Mouse (Mus musculus): ENCODE data around the gene Gm42742.

Gene Gm42742

DNA sequence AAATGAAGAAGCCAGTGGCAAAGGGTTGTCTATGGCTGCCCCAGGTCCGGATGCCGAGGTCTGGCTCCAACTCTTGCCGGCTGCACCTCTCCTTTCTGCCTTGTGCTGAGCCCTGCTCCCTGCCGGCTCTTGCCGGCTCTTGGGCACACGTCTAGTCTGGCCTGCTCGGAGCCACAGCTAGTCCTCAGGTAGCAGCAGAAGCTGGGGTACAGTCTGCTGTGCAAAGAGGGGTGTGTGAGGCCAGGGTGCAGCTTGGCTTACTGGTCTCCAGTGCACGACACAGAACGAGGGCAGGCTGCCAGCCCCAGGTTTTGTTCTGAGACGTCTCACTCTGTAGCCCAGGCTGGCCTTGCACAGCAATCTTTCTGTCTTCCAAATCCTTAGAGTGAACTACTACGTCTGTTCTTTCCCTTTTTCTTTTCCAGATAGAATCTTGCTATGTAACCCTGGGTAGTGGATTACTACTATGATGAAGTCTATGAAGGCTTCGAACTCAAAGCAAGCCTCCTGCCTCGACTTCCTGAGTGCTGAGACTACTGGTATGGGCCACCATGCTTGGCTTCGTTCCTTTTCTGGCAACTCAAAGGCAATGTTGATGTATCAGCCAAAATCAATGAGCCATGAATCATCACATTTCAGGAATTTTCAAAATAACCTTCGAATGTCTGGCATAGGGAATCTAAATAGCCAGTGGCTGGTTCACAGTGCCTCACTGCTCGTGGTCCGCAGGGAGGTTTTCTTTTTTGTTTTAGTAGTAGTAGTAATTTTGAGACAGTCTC lies 11.4 kb downstream of the Gm42742 start:
- in situ Hi-C loops (cut with MboI; ENCODE audit: low pct_unique_long_range_greater_than_20kb in 1 of 2, low sequenced_read_pairs in 2 of 2, unreplicated experiment in 1 of 2), result no loop called here

DNA sequence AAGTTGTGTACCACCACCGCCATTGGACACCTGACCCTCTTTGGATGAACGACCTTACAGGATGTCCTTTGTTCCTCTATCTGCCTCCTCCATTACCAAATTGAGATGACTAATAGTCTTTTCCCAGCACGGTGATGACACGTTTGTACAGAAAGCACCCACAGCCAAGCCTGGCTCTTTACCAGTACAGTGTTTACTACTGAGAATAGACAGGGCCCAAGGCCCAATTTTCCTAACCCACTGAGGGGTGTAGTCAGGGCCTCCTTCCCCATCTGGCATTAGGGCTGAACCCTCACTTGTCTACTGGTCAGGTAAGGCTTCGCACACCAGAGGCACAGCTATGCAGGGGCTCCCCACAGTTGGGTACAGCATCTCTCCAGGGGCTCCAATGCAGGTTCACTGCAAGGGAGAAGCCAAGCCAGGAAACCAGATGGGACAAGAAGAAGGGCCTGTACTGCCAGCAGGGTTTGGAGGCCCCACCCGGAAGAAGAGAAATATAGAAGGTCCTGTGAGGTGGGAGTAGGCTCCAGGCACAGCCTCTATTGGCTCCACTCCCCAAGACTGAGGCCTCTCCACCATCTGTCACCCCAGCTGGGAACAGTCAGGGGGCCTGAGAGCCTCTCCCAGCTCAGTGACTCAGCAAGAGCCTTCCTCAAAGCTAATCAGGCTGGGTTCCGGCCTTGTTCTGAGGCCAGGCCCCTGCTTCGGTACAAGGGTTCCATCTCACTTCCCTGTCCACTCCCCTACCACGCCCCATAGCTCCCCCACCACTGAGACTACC lies 12.5 kb downstream of the Gm42742 start:
- in situ Hi-C loops (cut with MboI; ENCODE audit: low pct_unique_long_range_greater_than_20kb in 1 of 2, low sequenced_read_pairs in 2 of 2, unreplicated experiment in 1 of 2), result no loop called here

DNA sequence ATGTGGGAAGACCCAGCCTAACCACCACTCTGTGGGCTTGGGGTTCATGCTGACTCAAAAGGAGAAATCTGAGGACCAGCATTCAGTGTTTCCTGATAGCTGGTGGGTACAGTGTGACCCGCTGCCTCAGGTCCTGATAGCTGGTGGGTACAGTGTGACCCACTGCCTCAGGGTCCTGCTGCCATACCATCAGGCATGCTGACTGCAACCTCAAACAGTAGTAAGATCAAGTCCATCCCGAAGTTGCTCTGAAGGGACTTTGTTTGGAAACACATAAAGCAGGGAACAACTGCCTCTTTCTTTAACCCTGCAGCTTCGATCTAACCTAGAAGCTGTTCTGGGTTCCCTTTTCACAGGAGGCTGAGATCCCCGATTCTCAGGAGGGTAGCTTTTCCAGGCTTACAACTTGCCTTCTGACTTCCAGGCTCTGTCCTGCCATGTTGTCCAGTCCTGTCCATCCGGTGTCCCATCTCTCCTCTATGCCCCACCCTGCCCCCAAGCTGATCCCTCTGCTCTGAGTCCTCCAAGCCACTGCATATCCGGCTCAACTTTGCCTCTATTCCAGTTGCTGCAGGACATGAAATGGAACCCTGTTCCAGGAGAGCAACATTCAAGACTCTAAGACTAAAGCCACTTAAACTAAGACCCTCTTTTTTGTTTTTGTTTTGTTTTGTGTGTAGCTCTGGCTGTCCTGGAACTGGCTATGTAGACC lies 13.4 kb downstream of the Gm42742 start:
- in situ Hi-C loops (cut with MboI; ENCODE audit: low pct_unique_long_range_greater_than_20kb in 1 of 2, low sequenced_read_pairs in 2 of 2, unreplicated experiment in 1 of 2), result no loop called here

DNA sequence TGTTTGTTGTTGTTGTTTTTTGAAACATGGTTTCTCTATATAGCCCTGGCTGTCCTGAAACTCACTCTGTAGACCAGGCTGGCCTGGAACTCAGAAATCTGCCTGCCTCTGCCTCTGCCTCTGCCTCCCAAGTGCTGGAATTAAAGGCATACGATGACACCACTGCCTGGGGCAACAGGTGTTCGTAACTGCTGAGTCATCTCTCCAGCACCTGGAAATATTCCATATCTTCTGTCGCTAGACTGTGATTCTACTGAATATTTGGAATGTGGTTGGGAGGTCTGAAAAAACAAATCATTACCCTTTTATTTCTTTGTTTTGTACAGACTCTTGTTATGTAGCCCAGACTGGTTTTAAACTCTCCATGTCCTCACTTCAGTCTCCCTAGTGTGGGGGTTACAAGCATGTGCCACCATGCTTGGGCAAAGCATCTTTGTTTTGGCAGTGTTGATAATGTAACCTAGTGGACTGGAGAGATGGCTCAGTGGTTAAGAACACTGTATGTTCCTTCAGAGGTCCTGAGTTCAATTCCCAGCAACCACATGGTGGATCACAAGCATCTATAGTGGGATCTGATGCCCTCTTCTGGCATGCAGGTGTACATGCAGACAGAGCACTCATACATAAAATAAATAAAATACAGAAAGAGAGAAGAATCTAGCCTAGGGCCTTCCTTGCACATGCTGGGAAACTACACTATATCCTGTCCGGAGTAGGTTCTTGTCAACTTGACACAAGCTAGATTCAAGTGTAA lies 16.6 kb downstream of the Gm42742 start:
- in situ Hi-C loops (cut with MboI; ENCODE audit: low pct_unique_long_range_greater_than_20kb in 1 of 2, low sequenced_read_pairs in 2 of 2, unreplicated experiment in 1 of 2), result no loop called here

DNA sequence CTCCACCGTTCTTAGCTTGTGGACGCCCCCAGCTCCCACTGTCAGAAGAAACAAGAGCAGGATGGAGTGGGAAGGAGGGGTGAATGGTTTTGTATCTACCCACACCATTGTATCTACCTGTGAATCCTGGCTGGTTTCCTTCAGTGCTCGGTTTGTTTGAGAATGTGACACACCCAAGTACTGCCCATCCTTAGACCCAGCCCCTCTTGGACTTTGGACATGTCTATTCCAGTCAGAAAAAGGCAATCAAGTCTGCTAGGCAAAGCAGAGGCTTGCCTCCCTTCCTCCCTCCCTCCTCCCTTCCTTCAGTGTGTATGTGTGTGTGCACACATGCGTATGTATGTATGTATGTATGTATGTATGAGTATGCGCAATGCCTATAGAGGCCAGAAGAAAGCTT lies 17.3 kb downstream of the Gm42742 start:
- in situ Hi-C loops (cut with MboI; ENCODE audit: low pct_unique_long_range_greater_than_20kb in 1 of 2, low sequenced_read_pairs in 2 of 2, unreplicated experiment in 1 of 2), result no loop called here

DNA sequence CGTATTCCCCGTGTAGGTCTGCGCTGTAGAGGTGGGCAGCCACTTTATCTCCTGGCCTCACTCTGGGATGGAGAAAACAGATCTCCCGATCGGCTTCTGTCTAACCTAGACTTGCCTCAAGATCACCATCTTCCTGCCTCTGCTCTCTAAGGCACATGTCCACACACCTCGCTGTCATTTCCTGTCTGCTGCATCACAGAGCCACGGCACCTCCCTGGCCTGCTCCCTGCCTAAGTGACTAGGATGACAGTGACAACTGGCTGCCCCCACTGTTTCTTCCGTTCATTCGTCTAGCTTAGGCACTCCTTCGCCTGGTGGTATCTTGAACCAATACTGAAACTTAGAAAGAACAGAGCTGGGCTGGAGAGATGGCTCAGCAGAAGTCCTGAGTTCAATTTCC lies 21.3 kb downstream of the Gm42742 start:
- in situ Hi-C loops (cut with MboI; ENCODE audit: low pct_unique_long_range_greater_than_20kb in 1 of 2, low sequenced_read_pairs in 2 of 2, unreplicated experiment in 1 of 2), result no loop called here

DNA sequence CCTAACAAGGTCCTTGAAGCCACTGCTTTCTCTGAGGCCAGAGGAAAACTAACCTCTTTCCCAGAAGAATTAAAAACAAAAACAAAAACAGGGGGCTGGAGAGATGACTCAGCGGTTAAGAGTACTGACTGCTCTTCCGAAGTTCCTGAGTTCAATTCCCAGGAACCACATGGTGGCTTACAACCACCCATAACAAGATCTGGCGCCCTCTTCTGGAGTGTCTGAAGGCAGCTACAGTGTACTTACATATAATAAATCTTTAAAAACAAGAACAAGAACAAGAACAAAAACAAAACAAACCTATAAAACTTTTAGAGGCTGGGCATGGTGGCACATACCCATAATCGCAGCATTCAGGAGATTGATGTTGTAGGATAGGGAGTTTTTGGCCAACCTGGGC lies 24.4 kb downstream of the Gm42742 start:
- in situ Hi-C loops (cut with MboI; ENCODE audit: low pct_unique_long_range_greater_than_20kb in 1 of 2, low sequenced_read_pairs in 2 of 2, unreplicated experiment in 1 of 2), result no loop called here

DNA sequence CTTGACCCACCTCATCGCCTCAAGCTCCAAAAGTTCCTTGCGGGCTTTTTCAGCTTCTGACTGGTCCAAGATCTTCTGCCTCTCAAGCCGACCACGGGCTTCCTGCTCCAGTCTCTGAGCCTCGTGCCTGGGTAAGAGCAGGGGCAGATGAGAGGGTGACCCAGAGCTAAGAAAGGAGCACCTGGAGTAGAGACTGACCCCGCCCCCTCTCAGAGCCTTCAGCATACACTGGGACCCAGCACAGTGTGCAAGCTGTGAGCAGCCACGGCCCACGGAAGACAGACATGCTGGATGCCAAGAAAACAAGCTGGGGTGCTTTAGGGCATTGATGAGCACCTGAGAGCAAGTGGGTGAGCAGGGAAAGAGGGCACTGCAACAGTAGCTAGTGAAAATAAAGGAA lies 32.1 kb downstream of the Gm42742 start:
- in situ Hi-C loops (cut with MboI; ENCODE audit: low pct_unique_long_range_greater_than_20kb in 1 of 2, low sequenced_read_pairs in 2 of 2, unreplicated experiment in 1 of 2), result no loop called here

DNA sequence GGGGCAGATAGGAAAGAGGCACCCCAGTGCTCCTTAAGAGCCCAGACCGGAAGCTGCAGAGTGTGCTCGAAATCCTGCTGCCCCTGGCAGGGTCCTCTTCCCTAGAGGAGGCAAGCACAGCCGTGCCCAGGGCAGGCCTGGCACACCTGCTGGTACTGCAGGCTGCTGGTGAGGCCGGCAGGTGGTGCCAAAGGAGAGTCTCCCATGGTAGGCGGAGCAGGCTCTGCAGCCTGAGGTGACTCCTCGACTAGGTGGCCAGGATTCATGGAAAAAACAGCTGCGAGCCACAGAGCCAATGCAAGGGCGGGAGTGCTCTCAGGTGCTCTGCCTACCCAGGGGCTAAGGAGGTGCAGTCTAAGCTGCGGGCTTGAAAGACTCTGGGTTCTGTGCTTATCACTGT lies 34.6 kb downstream of the Gm42742 start:
- in situ Hi-C loops (cut with MboI; ENCODE audit: low pct_unique_long_range_greater_than_20kb in 1 of 2, low sequenced_read_pairs in 2 of 2, unreplicated experiment in 1 of 2), result no loop called here

DNA sequence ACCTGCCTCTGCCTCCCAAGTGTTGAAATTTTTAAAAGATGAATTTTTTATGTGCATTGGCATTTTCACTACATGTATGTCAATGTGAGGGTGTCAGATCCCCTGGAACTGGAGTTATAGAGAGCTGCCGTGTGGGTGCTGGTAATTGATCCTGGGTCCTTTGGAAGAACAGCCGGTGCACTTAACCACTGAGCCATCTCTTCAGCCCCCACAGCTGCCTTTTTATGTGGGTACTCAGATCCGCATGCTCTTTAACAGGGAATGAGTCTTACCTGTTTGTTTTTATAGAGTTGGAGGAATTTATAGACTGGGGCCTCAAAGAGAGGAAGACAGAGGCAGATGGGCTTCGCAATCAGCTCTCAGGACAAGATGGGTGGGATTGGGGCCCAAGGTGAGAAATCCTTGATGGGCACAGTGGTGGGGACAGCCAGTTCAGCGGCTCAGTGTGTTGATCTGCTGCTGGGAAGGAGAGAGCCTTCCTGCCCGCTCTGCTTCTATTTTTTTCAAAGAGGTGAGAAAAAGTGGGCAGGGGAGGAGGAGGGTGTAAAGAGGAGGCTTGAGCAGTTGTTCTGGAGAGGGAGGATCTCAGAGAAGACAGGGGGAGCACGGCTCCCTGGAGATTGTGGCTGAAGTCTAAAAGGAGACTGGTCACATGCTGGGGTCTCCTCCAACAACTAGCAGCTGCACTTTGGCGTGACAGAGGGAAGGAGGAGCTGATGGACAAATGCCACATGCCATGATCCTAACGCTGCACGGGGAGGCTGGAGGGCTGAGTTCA lies 36.0 kb downstream of the Gm42742 start:
- in situ Hi-C loops (cut with MboI; ENCODE audit: low pct_unique_long_range_greater_than_20kb in 1 of 2, low sequenced_read_pairs in 2 of 2, unreplicated experiment in 1 of 2), result no loop called here

DNA sequence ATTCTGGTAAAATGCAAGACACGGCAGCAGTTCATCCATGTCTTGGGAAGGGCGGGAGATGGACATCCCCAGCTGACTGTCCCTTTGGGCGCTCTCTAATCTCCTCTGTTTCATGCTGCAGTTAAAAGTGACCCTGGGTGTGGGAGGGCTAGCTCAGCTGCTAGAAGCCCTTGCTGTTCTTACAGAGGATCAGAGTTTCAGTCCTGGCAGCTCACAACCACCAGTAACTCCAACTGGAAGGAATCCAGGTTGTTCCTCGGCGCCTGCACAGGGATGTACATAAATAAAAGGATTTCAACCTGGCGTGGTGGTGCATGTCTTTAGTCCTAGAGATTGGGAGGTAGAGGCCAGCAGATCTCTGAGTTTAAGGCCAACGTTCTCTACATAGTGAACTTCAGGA lies 37.8 kb downstream of the Gm42742 start:
- in situ Hi-C loops (cut with MboI; ENCODE audit: low pct_unique_long_range_greater_than_20kb in 1 of 2, low sequenced_read_pairs in 2 of 2, unreplicated experiment in 1 of 2), result no loop called here

DNA sequence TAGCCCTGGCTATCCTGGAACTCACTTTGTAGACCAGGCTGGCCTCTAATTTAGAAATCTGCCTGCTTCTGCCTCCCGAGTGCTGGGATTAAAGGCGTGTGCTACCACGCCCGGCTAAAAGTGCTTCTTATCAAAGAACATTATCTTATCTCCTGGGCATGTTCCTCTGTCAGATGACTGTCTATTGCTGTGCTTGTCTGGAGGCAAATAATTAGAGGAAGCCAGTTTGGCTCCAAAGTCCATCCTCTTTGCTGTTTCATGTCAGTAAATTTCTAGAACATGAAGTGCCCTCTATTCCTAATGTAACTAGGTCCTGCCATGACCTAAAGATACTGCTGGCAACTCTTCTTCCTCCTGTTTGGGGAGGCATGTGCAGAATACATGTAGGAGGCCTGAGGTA lies 38.8 kb downstream of the Gm42742 start:
- in situ Hi-C loops (cut with MboI; ENCODE audit: low pct_unique_long_range_greater_than_20kb in 1 of 2, low sequenced_read_pairs in 2 of 2, unreplicated experiment in 1 of 2), result no loop called here

DNA sequence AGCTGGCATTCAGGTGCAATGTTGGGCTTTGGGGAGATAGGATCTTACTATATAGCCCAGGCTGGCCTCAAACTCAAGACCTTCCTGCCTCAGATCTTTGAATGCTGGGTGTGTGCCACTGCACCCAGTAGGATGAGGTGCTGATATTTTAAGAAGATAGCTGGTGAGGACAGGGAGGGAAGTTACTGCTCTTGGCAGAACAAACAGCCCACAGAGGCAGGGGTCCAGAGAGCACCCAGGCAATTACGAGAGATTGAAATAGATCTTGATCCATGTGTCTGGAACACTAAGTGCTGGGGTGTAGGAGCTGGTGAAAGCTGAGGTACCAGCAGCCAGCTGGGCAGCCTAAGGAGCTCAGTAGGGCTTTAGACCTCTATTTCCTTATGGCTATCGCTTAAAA lies 39.3 kb downstream of the Gm42742 start:
- in situ Hi-C loops (cut with MboI; ENCODE audit: low pct_unique_long_range_greater_than_20kb in 1 of 2, low sequenced_read_pairs in 2 of 2, unreplicated experiment in 1 of 2), result no loop called here

DNA sequence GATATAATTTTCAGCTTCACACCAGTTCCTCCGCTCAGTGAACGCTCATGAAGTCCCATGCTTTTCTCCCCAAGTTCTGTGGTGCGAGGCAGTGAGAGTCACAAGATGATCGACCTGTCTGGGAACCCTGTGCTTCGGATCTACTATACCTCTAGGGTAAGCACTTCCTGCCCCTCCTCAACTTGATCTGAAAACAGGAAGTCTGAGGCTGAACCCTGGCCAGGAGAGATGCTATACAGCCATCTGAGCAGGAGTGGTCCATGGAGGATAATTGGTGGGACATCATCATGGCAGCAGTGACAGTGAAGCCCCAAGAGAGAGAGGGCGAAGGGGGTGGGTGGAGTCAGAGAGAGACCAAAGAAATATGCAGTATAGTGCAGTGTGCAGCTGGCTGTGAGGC lies 42.1 kb downstream of the Gm42742 start:
- in situ Hi-C loops (cut with MboI; ENCODE audit: low pct_unique_long_range_greater_than_20kb in 1 of 2, low sequenced_read_pairs in 2 of 2, unreplicated experiment in 1 of 2), result no loop called here

DNA sequence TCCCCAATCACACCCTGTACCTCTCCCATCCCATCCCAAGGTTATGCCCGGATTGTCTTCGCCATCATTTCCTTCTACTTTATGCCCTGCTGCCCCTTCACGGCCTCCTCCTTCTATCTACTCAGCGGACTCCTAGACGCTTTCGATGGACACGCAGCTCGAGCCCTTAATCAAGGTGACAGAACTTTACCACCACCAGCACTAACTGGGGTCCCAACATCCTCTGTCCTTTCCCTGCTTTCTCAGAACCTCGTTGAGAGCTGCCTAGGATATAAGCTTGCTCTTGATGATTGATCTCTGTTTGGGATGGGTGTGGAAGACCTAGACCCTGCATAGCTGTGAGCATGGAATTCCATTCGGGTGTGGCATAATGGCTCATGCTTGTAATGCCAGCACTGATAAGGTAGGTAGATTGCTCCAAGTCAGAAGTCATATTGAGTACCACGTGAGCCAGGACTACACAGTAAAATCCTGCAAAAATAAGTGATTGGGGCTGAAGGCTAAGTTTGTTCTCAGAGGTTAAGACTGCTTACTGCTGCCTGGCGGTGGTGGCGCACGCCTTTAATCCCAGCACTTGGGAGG lies 43.9 kb downstream of the Gm42742 start:
- in situ Hi-C loops (cut with MboI; ENCODE audit: low pct_unique_long_range_greater_than_20kb in 1 of 2, low sequenced_read_pairs in 2 of 2, unreplicated experiment in 1 of 2), result no loop called here

DNA sequence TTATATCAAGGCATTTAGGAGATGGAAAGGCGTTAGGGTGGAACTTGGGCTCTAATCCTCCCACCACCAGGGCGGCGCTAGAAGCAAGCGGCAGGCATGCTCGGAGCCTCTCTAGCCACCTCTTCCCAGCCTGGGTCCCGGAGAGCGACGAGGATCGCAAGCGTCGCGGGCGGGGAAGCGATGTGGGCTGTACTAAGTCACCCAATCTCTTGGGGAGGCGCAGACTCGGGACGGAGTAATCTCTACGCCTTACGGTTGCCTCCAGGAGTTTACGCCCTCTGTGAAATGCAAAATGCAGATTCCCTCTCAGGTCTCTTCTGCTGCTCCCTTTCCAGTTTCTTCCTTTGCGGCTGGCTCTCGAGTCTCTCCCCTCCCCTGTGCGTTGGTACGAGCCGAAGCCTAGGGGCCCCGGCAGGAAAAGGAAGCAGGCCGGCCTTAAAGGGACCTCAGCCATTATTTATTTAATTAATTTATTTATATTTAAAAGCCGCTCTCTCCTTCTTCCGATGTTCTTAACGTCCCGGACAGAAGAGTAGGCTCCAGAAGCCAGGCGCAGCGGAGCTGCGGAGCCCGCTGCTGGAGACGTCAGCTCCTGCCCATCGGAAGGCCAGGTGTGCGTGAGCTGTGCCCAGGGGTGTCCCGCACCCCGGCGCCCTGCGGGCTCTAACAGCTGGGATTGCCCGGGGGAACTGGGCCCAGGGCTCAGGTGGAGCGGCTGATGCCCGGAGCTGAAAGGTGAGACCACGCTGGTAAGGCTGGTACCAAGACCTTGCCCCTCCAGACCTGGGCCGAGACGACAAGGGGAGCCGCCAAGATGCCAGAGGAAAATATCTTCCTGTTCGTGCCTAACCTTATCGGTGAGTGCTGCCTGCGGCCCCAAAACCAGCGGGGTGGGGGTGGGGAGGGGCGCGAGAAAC lies 44.7 kb downstream of the Gm42742 start, which contains the start of gene Cdiptos:
Cdiptos (minus strand) TSS at position 149 of the 917 bp plus-strand sequence.
- in situ Hi-C loops (cut with MboI; ENCODE audit: low pct_unique_long_range_greater_than_20kb in 1 of 2, low sequenced_read_pairs in 2 of 2, unreplicated experiment in 1 of 2), result no loop called here

DNA sequence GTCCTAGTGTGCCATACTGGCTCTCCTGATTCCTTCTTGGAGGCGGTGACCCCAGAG lies 45.2 kb downstream of the Gm42742 start, which contains the start of gene Cdipt:
Cdipt (plus strand) TSS at position 22 of the 57 bp plus-strand sequence.
- in situ Hi-C loops (cut with MboI; ENCODE audit: low pct_unique_long_range_greater_than_20kb in 1 of 2, low sequenced_read_pairs in 2 of 2, unreplicated experiment in 1 of 2), result no loop called here
